Mouse (Mus musculus) kidney, postnatal 10 days (tissue): ENCODE data around the gene Ugt1a7c.

Experiments used
- DNase-seq: peaks from one replicate; pipeline ENCODE4 v3.0.0; 2021; ENCODE audit warnings: mixed read lengths

The Ugt1a7c gene

GRCm38 (mm10) chr1:88264869-88265240 is 170.0 kb downstream of the Ugt1a7c start:
- DNase-seq = peak; percentile 66

GRCm38 (mm10) chr1:88266123-88266522 is 171.3 kb downstream of the Ugt1a7c start:
- no peak for DNase-seq

GRCm38 (mm10) chr1:88267489-88267888 is 172.6 kb downstream of the Ugt1a7c start:
- no peak for DNase-seq

GRCm38 (mm10) chr1:88268070-88268469 is 173.2 kb downstream of the Ugt1a7c start:
- DNase-seq = no peak
